Comparison of ENCODE assay signal across 38 mouse cellular contexts in genomic region chr6:85218251-85218650, GRCm38 (mm10). TPM values are rescaled to one million over a fixed set of nuclear protein-coding genes. Genes with fewer than 3 reads are reported as not detected.
DNase-seq lines count a peak whose midpoint lies in the region; ATAC-seq and TF ChIP-seq lines count a peak whose summit lies in the region.
"Had no signal": no experiment of that assay in that cellular context is flagged by ENCODE, and none has a peak within 500 bp of the region (broad histone marks: within the 10 kb centered on the region; RNA-seq: fewer than 3 reads in every experiment).

No protein-coding gene starts in this region.

- no peaks in the 10 kb centered on the region for H3K9me3 ChIP-seq in forebrain, embryonic 15.5 days
- H3K9me3 ChIP-seq in forebrain, embryonic 12.5 days: no peaks in the 10 kb centered on the region
- H3K9me3 ChIP-seq in forebrain, postnatal 0 days (ENCODE audit: low read length): no peaks in the 10 kb centered on the region
- H3K9me3 ChIP-seq: embryonic facial prominence, embryonic 12.5 days; heart, embryonic 10.5 days; hindbrain, embryonic 13.5 days; liver, embryonic 12.5 days had no signal

- peak; percentile 42 for DNase-seq in left cerebral cortex, adult 11 months (ENCODE audit: low spot score)
- DNase-seq in left cerebral cortex, adult 18-20 months (ENCODE audit: low spot score in 2 of 2): no peak
- DNase-seq in brain, adult 2 months (ENCODE audit: low read depth, low spot score): peak; percentile 80
- peak; percentile 71 for DNase-seq in forebrain, postnatal 0 days
- DNase-seq in ovary, postnatal 14 days (ENCODE audit: low spot score): no peak
- DNase-seq: adrenal gland, postnatal 10 days; cerebellum, adult 11-12 months; cerebellum, adult 9-11 months; embryo, embryonic 11 days; gastrocnemius, postnatal 14 days; heart, adult 11 months; heart, postnatal 36 days; kidney, adult 9 months; kidney, postnatal 10 days; layer of hippocampus, postnatal 36 days; liver, postnatal 0 days; lung, postnatal 36 days; right cerebral cortex, adult 18-20 months; spleen, adult 18-20 months; thymus, adult 18-20 months; thymus, postnatal 36 days had no signal

- no peak overlapping the region for H3K9ac ChIP-seq in forebrain, embryonic 15.5 days (replicated peaks)
- no peak overlapping the region for H3K9ac ChIP-seq in forebrain, embryonic 12.5 days
- H3K9ac ChIP-seq in forebrain, postnatal 0 days: no peak overlapping the region
- H3K9ac ChIP-seq: embryonic facial prominence, embryonic 12.5 days; liver, embryonic 12.5 days; liver, postnatal 0 days had no signal

- WGBS in forebrain, embryonic 15.5 days: 34% methylated on average over 4 of the region's 4 CpGs
- 57% methylated on average over 4 of the region's 4 CpGs for whole genome bisulfite sequencing in forebrain, embryonic 12.5 days
- whole genome bisulfite sequencing in forebrain, postnatal 0 days: 36% methylated on average over 4 of the region's 4 CpGs

- peak; percentile 74 for ATAC-seq in forebrain, embryonic 15.5 days (replicated peaks)
- ATAC-seq in forebrain, embryonic 12.5 days (ENCODE audit: low FRiP score): no peak; the same call in 1 of the 2 replicates
- ATAC-seq in forebrain, postnatal 0 days: peak; percentile 61
- ATAC-seq: intestine, postnatal 0 days; liver, embryonic 12.5 days; liver, postnatal 0 days; midbrain, embryonic 16.5 days; Patski had no signal

- H3K4me1 ChIP-seq in forebrain, embryonic 15.5 days: peaks cover 53% of the 10 kb centered on the region
- H3K4me1 ChIP-seq in forebrain, embryonic 12.5 days: peaks cover 31% of the 10 kb centered on the region
- peaks cover 6% of the 10 kb centered on the region; the same call in 1 of the 2 replicates for H3K4me1 ChIP-seq in forebrain, postnatal 0 days (ENCODE audit: insufficient read depth)
- H3K4me1 ChIP-seq: liver, embryonic 12.5 days had no signal

- no peak overlapping the region for H3K4me3 ChIP-seq in forebrain, embryonic 15.5 days
- no peak overlapping the region for H3K4me3 ChIP-seq in forebrain, embryonic 12.5 days (replicated peaks)
- H3K4me3 ChIP-seq in forebrain, postnatal 0 days (ENCODE audit: low read depth, low read length): no peak overlapping the region
- H3K4me3 ChIP-seq: embryonic facial prominence, embryonic 12.5 days; heart, embryonic 10.5 days; hindbrain, embryonic 13.5 days; liver, embryonic 12.5 days had no signal

- H3K4me2 ChIP-seq in forebrain, embryonic 15.5 days (replicated peaks): no peak overlapping the region
- H3K4me2 ChIP-seq in forebrain, embryonic 12.5 days: no peak overlapping the region
- no peak overlapping the region for H3K4me2 ChIP-seq in forebrain, postnatal 0 days (ENCODE audit: low read depth)
- H3K4me2 ChIP-seq: embryonic facial prominence, embryonic 12.5 days; hindbrain, embryonic 13.5 days; liver, embryonic 12.5 days; midbrain, embryonic 11.5 days had no signal

- peak overlapping the region; percentile 93 for H3K27ac ChIP-seq in forebrain, embryonic 15.5 days (replicated peaks)
- no peak overlapping the region for H3K27ac ChIP-seq in forebrain, embryonic 12.5 days
- no peak overlapping the region for H3K27ac ChIP-seq in forebrain, postnatal 0 days (ENCODE audit: low read depth, low read length)
- H3K27ac ChIP-seq: heart, embryonic 10.5 days; hindbrain, embryonic 13.5 days; liver, embryonic 12.5 days had no signal

- no peak for TF ChIP-seq CTCF in forebrain, postnatal 0 days (IDR thresholded peaks at IDR 0.05; ENCODE audit: low read depth)

- no peaks in the 10 kb centered on the region for H3K36me3 ChIP-seq in forebrain, embryonic 15.5 days
- no peaks in the 10 kb centered on the region for H3K36me3 ChIP-seq in forebrain, embryonic 12.5 days (replicated peaks)
- H3K36me3 ChIP-seq in forebrain, postnatal 0 days (ENCODE audit: insufficient read depth): 0 out of 2 replicates have a peak, but pooled peaks cover 4% of the 10 kb centered on the region
- H3K36me3 ChIP-seq: embryonic facial prominence, embryonic 12.5 days; heart, embryonic 10.5 days; hindbrain, embryonic 13.5 days; liver, embryonic 12.5 days had no signal

- H3K27me3 ChIP-seq in forebrain, embryonic 15.5 days: no peaks in the 10 kb centered on the region
- no peaks in the 10 kb centered on the region; the same call in 1 of the 2 replicates for H3K27me3 ChIP-seq in forebrain, embryonic 12.5 days
- no peaks in the 10 kb centered on the region for H3K27me3 ChIP-seq in forebrain, postnatal 0 days (ENCODE audit: insufficient read depth, low read length)
- H3K27me3 ChIP-seq: embryonic facial prominence, embryonic 12.5 days; liver, embryonic 12.5 days; Patski had no signal

RNA-seq across cellular contexts. Expression of gene Emx1, which starts 31.0 kb away (rescaled TPM):
- 68.9 and 78.8 TPM in 2 replicates for polyA plus RNA-seq in forebrain, embryonic 15.5 days (2015; fragmentation: Nextera tagmentation; extraction: Ambion mirVana)
- 71.6 and 89.0 TPM in 2 replicates for polyA plus RNA-seq in forebrain, embryonic 12.5 days (2016; fragmentation: Nextera tagmentation; extraction: Ambion mirVana)
- 10 to 100 TPM; 32.5 to 42.6 TPM for total RNA-seq in left cerebral cortex, adult 18-20 months (2021)
- total RNA-seq in forebrain, postnatal 0 days (2014; rRNA removed): 25.7 and 41.6 TPM in 2 replicates
- 28.8 and 41.0 TPM in 2 replicates for polyA plus RNA-seq in forebrain, postnatal 0 days (2015; fragmentation: Nextera tagmentation; extraction: Ambion mirVana)
- total RNA-seq: adrenal gland, postnatal 10 days; gastrocnemius, postnatal 14 days; heart, postnatal 36 days; megakaryocyte, adult 5-6 weeks; MEL; neutrophil, adult 5-6 weeks had no signal
- polyA plus RNA-seq: heart, embryonic 16.5 days; hindbrain, embryonic 13.5 days; intestine, postnatal 0 days; liver, embryonic 12.5 days; liver, postnatal 0 days; lung, embryonic 16.5 days; neural tube, embryonic 11.5 days; Patski; stomach, embryonic 16.5 days had no signal

Comparison
In these comparisons a context has a peak if more than half of its experiments do, and no peak if none do; other contexts are left out.
1. DNase-seq: peak in left cerebral cortex, adult 11 months (single experiment), brain, adult 2 months (single experiment) and forebrain, postnatal 0 days (single experiment); none in left cerebral cortex, adult 18-20 months (0 of 2) and ovary, postnatal 14 days (single experiment).